Mouse (Mus musculus) heart, embryonic 15.5 days (tissue): ENCODE measurements around the gene Hist1h4f. TPM values are rescaled to one million over a fixed set of nuclear protein-coding genes. Genes with fewer than 3 reads are reported as not detected.
"Not testable (repeated sequence)": the region's sequence is repeated elsewhere in the genome, so short reads cannot be mapped to it uniquely, and the experiment has no call there.

ENCODE experiments used
- ATAC-seq: fragments of 200-750 bp; cut with Nextera tagmentation; replicated peaks from 2 replicates; pipeline ENCODE4 v1.8.0; 2017; ENCODE audit warnings: low read depth, moderate TSS enrichment; ENCODE audit not compliant: insufficient number of reproducible peaks, insufficient read depth, low FRiP score
- H3K27ac ChIP-seq: fragments of 300-500 bp; sonication (generic); 2 replicates; pipeline ENCODE4 v1.5.1; 2015; ENCODE audit warnings: mild to moderate bottlenecking, inconsistent platforms
- H3K27me3 ChIP-seq: fragments of 300-500 bp; sonication (generic); 2 replicates; pipeline ENCODE4 v1.6.1; 2015; ENCODE audit warnings: inconsistent platforms
- H3K36me3 ChIP-seq: fragments of 300-500 bp; sonication (generic); 2 replicates; pipeline ENCODE4 v1.6.1; 2015; ENCODE audit warnings: mild to moderate bottlenecking, inconsistent platforms
- H3K4me1 ChIP-seq: fragments of 300-500 bp; sonication (generic); replicated peaks from 2 replicates; pipeline ENCODE4 v1.6.1; 2015; ENCODE audit warnings: inconsistent platforms
- H3K4me2 ChIP-seq: fragments of 300-500 bp; sonication (generic); 2 replicates; pipeline ENCODE4 v1.6.1; 2015; ENCODE audit warnings: inconsistent platforms, mild to moderate bottlenecking, moderate library complexity
- H3K4me3 ChIP-seq: fragments of 300-500 bp; sonication (generic); 2 replicates; pipeline ENCODE4 v1.5.1; 2015; ENCODE audit warnings: mild to moderate bottlenecking, inconsistent platforms
- H3K9ac ChIP-seq: fragments of 300-500 bp; sonication (generic); 2 replicates; pipeline ENCODE4 v1.6.1; 2015; ENCODE audit warnings: mild to moderate bottlenecking, inconsistent platforms
- H3K9me3 ChIP-seq: fragments of 300-500 bp; sonication (generic); replicated peaks from 2 replicates; pipeline ENCODE4 v1.6.1; 2016; ENCODE audit warnings: inconsistent platforms
- WGBS: fragments of 180-500 bp; shearing (Covaris S2); methylation state at CpG from one replicate; pipeline ENCODE4 v1.1.7; 2015; ENCODE audit warnings: mixed read lengths; 5-methylcytosine and 5-hydroxymethylcytosine counted together
- polyA plus RNA-seq: library from polyadenylated mRNA; unstranded; fragments of >200 nt; fragmentation: Nextera tagmentation; extraction: Ambion mirVana; gene quantifications from 2 replicates; pipeline ENCODE4 v1.2.1, GENCODE M21; 2015

The Hist1h4f gene
- 0.62 and 0.66 TPM in 2 replicates for polyA plus RNA-seq

DNA sequence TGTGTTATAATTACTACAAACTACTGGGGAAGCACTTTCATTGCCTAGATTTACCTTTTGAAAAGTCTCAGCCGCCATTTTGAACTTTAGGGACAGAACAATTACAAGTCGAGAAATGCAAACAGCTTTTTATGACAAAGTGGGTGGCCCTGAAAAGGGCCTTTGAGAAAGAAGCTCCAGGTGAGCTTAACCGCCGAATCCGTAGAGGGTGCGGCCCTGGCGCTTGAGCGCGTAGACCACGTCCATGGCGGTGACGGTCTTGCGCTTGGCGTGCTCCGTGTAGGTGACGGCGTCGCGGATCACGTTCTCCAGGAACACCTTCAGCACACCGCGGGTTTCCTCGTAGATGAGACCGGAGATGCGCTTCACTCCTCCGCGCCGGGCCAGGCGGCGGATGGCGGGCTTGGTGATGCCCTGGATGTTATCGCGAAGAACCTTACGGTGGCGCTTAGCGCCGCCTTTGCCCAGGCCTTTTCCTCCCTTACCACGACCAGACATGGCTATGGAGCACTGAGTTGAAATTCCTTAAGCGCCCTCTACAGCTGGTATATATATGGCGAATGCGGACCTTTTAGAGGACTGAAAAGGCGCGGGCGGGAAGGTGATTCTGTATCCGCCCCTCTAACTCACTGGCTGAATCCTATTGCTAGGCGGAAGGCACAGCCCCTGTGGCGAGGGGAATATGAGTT is at the start of gene Hist1h4f:
Gene Hist1h4f, minus strand, starts transcription at position 503 of the 689 bp plus-strand sequence.
- Histone ChIP-seq H3K4me2 (peak within 1 kb of the TSS; percentile 75), H3K4me1 (peaks cover 18% of the 10 kb centered on the region), H3K4me3 (peak within 1 kb of the TSS; percentile 53), H3K9ac (peak within 1 kb of the TSS; percentile 57), H3K27ac (peak within 1 kb of the TSS; percentile 91)
- H3K36me3 ChIP-seq, H3K27me3 ChIP-seq, H3K9me3 ChIP-seq: not testable (repeated sequence)
- WGBS: under 1% methylated on average over 47 of the region's 47 CpGs
- ATAC-seq: peak; percentile 84

DNA sequence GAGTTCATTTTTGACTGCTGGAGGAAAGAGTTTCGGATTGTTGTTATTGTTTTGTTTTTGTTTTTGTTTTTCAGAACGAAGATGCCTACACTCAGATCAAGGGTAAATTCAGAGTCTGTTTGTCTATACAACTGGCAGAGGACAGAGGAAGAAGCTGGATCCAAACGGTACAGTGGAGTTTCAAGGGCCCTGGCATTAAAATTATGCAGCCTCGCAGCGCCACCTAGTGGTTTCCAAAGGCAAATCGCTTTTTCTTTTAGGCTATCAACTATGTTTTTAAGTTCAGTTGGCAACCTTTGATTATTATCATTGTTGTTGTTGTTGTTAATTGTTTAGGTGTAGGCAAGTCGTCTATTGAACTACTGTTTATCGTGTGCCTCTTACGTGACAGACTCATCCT is 46.5 kb upstream of the Hist1h4f start:
- 5% methylated on average over 9 of the region's 9 CpGs for WGBS
- Histone ChIP-seq H3K9ac (no peak overlapping the region), H3K27me3 (no peaks in the 10 kb centered on the region), H3K4me3 (no peak overlapping the region), H3K36me3 (no peaks in the 10 kb centered on the region), H3K9me3 (no peaks in the 10 kb centered on the region), H3K4me1 (0 out of 2 replicates have a peak, but pooled peaks cover 3% of the 10 kb centered on the region), H3K4me2 (no peak overlapping the region), H3K27ac (no peak overlapping the region)
- no peak for ATAC-seq

GRCm38 (mm10) chr13:23595622-23596372 is 44.3 kb upstream of the Hist1h4f start:
- 73% methylated on average over 7 of the region's 7 CpGs for WGBS
- H3K9me3 ChIP-seq: no peaks in the 10 kb centered on the region
- no peak overlapping the region for H3K4me3 ChIP-seq
- no peaks in the 10 kb centered on the region for H3K36me3 ChIP-seq
- H3K9ac ChIP-seq: no peak overlapping the region
- no peak for ATAC-seq
- 0 out of 2 replicates have a peak, but pooled peaks cover 3% of the 10 kb centered on the region for H3K4me1 ChIP-seq
- H3K27ac ChIP-seq: no peak overlapping the region
- no peak overlapping the region for H3K4me2 ChIP-seq
- H3K27me3 ChIP-seq: no peaks in the 10 kb centered on the region

DNA sequence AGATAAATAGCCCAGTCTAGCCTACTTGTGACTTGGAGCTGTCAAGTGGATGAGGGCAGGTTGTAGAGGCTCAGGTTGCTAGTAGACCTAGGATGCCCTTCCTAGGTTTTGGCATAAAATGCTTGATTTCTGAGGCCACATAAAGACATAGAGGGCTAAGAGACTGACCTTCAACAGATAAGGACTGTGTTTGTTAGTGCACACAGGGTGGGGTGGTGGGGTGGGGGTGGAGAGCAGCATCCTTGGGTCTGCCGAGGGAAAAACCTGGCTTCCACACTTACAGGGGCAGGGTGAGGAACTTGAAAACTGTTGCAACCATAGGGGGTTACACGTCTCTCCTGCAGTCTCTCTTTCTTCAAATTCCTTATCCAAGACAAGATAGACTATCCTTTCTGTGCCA is 43.7 kb upstream of the Hist1h4f start:
- Histone ChIP-seq H3K27me3 (no peaks in the 10 kb centered on the region), H3K4me3 (no peak overlapping the region), H3K4me1 (0 out of 2 replicates have a peak, but pooled peaks cover 3% of the 10 kb centered on the region), H3K27ac (no peak overlapping the region), H3K4me2 (no peak overlapping the region), H3K9me3 (no peaks in the 10 kb centered on the region), H3K9ac (no peak overlapping the region), H3K36me3 (no peaks in the 10 kb centered on the region)
- no peak for ATAC-seq
- WGBS: 84% methylated on average over 2 of the region's 2 CpGs

GRCm38 (mm10) chr13:23593051-23593770 is 41.8 kb upstream of the Hist1h4f start:
- Histone ChIP-seq H3K36me3 (no peaks in the 10 kb centered on the region), H3K27ac (0 out of 2 replicates have a peak overlapping the region, but pooled peaks have one; percentile 4), H3K4me3 (no peak overlapping the region), H3K4me2 (no peak overlapping the region), H3K27me3 (no peaks in the 10 kb centered on the region), H3K9ac (no peak overlapping the region), H3K9me3 (no peaks in the 10 kb centered on the region), H3K4me1 (0 out of 2 replicates have a peak, but pooled peaks cover 3% of the 10 kb centered on the region)
- ATAC-seq: no peak
- WGBS: 56% methylated on average over 5 of the region's 5 CpGs

GRCm38 (mm10) chr13:23592614-23593013 is 41.2 kb upstream of the Hist1h4f start:
- Histone ChIP-seq H3K4me2 (no peak overlapping the region), H3K27ac (no peak overlapping the region)

DNA sequence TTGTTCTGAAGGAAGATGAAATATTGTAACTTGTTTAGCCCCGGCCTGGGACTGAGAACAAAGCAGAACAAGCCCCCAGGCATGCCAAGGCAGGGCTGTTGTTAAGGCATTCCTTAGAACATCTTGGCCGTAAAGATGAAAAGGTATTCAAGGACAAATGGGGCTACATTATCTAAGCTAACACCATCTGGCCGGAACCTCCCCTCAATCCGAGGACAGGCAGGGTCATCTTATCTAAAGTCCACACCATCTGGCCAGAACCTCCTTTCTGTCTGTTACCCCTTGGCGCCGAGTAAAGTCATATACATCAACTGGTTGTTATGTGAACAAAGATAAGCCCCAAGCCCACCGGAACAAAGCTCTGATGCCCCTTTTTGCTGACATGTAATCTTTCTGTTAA is 40.4 kb upstream of the Hist1h4f start:
- H3K4me2 ChIP-seq, H3K27me3 ChIP-seq, ATAC-seq, H3K4me3 ChIP-seq, H3K36me3 ChIP-seq, H3K9ac ChIP-seq, H3K4me1 ChIP-seq, H3K9me3 ChIP-seq, H3K27ac ChIP-seq: not testable (repeated sequence)
- 69% methylated on average over 7 of the region's 7 CpGs for WGBS

More at GRCm38 (mm10) chr13:23592614-23593013, 41.2 kb upstream of the Hist1h4f start:
- WGBS: 87% methylated on average over 7 of the region's 7 CpGs
- no peak for ATAC-seq
- Histone ChIP-seq H3K4me3 (no peak overlapping the region), H3K9me3 (no peaks in the 10 kb centered on the region), H3K9ac (no peak overlapping the region), H3K4me1 (0 out of 2 replicates have a peak, but pooled peaks cover 3% of the 10 kb centered on the region), H3K36me3 (no peaks in the 10 kb centered on the region), H3K27me3 (no peaks in the 10 kb centered on the region)

GRCm38 (mm10) chr13:23591206-23591605 is 39.8 kb upstream of the Hist1h4f start:
- no peaks in the 10 kb centered on the region for H3K27me3 ChIP-seq
- 88% methylated on average over 7 of the region's 7 CpGs for WGBS
- no peaks in the 10 kb centered on the region for H3K9me3 ChIP-seq
- no peaks in the 10 kb centered on the region for H3K36me3 ChIP-seq
- peaks cover 10% of the 10 kb centered on the region for H3K4me1 ChIP-seq
- no peak for ATAC-seq
- H3K4me2 ChIP-seq: no peak overlapping the region
- no peak overlapping the region for H3K27ac ChIP-seq
- no peak overlapping the region for H3K4me3 ChIP-seq
- no peak overlapping the region for H3K9ac ChIP-seq

- peak overlapping the region; percentile 92 for H3K27ac ChIP-seq
- peak overlapping the region; percentile 68 for H3K4me2 ChIP-seq
- H3K9me3 ChIP-seq: no peaks in the 10 kb centered on the region
- H3K36me3 ChIP-seq: no peaks in the 10 kb centered on the region
- no peaks in the 10 kb centered on the region for H3K27me3 ChIP-seq
- WGBS: 11% methylated on average over 1 of the region's 1 CpGs
- ATAC-seq: no peak
- H3K9ac ChIP-seq: peak overlapping the region; percentile 45
- H3K4me1 ChIP-seq: peaks cover 24% of the 10 kb centered on the region
- H3K4me3 ChIP-seq: peak overlapping the region; percentile 46
These were observed 35.4 kb upstream of the Hist1h4f start for GRCm38 (mm10) chr13:23586940-23587225.

- H3K36me3 ChIP-seq: no peaks in the 10 kb centered on the region
- peak overlapping the region; percentile 68 for H3K4me2 ChIP-seq
- ATAC-seq: no peak
- WGBS: 1% methylated on average over 22 of the region's 22 CpGs
- no peaks in the 10 kb centered on the region for H3K27me3 ChIP-seq
- H3K9ac ChIP-seq: peak overlapping the region; percentile 45
- H3K4me3 ChIP-seq: peak overlapping the region; percentile 54
- peak overlapping the region; percentile 92 for H3K27ac ChIP-seq
- H3K9me3 ChIP-seq: no peaks in the 10 kb centered on the region
- H3K4me1 ChIP-seq: peaks cover 26% of the 10 kb centered on the region
These were observed 34.9 kb upstream of the Hist1h4f start for GRCm38 (mm10) chr13:23586099-23586939.
